Mouse (Mus musculus): Measurements from ENCODE around the gene Pgpep1. TPM values are rescaled to one million over a fixed set of nuclear protein-coding genes. Genes with fewer than 3 reads are reported as not detected.

Gene Pgpep1
- polyA plus RNA-seq, 1 experiment from 2014 or later: 67.7 TPM

- ATAC-seq (ENCODE audit: insufficient number of reproducible peaks, insufficient read depth, low FRiP score, low read depth): no peak
- peak overlapping the region; percentile 99 for H3K27ac ChIP-seq (ENCODE audit: low read length)
- H3K4me2 ChIP-seq (replicated peaks; ENCODE audit: low read depth, low read length): peak overlapping the region; percentile 61
- H3K9ac ChIP-seq (replicated peaks; ENCODE audit: low read depth, low read length): peak overlapping the region; percentile 99
- no peaks in the 10 kb centered on the region for H3K27me3 ChIP-seq (ENCODE audit: control insufficient read depth, insufficient read depth, low read length)
- H3K9me3 ChIP-seq (ENCODE audit: control insufficient read depth, low read depth, low read length): no peaks in the 10 kb centered on the region
- peaks cover 6% of the 10 kb centered on the region for H3K36me3 ChIP-seq (ENCODE audit: control insufficient read depth, insufficient read depth, low read length)
- under 1% methylated on average over 59 of the region's 59 CpGs for WGBS
- H3K4me1 ChIP-seq (ENCODE audit: control insufficient read depth, insufficient read depth, low read length): peaks cover 44% of the 10 kb centered on the region
- H3K4me3 ChIP-seq (ENCODE audit: low read depth, low read length): peak overlapping the region; percentile 97
Measured at GRCm38 (mm10) chr8:70699834-70700554, 39.8 kb upstream of the Pgpep1 start.

GRCm38 (mm10) chr8:70699116-70699833 lies 39.1 kb upstream of the Pgpep1 start:
- under 1% methylated on average over 86 of the region's 89 CpGs for WGBS
- peaks cover 6% of the 10 kb centered on the region for H3K36me3 ChIP-seq (ENCODE audit: control insufficient read depth, insufficient read depth, low read length)
- H3K4me3 ChIP-seq (ENCODE audit: low read depth, low read length): peak overlapping the region; percentile 97
- H3K4me2 ChIP-seq (replicated peaks; ENCODE audit: low read depth, low read length): peak overlapping the region; percentile 61
- H3K4me1 ChIP-seq (ENCODE audit: control insufficient read depth, insufficient read depth, low read length): peaks cover 44% of the 10 kb centered on the region
- no peaks in the 10 kb centered on the region for H3K27me3 ChIP-seq (ENCODE audit: control insufficient read depth, insufficient read depth, low read length)
- peak overlapping the region; percentile 99 for H3K27ac ChIP-seq (ENCODE audit: low read length)
- peak overlapping the region; percentile 99 for H3K9ac ChIP-seq (replicated peaks; ENCODE audit: low read depth, low read length)
- peak; percentile 5; the same call in 1 of the 2 replicates for ATAC-seq (ENCODE audit: insufficient number of reproducible peaks, insufficient read depth, low FRiP score, low read depth)
- H3K9me3 ChIP-seq (ENCODE audit: control insufficient read depth, low read depth, low read length): no peaks in the 10 kb centered on the region

- peak within 1 kb of the TSS; percentile 99 for H3K9ac ChIP-seq (replicated peaks; ENCODE audit: low read depth, low read length)
- peaks cover 44% of the 10 kb centered on the region for H3K4me1 ChIP-seq (ENCODE audit: control insufficient read depth, insufficient read depth, low read length)
- peak within 1 kb of the TSS; percentile 61 for H3K4me2 ChIP-seq (replicated peaks; ENCODE audit: low read depth, low read length)
- no peaks in the 10 kb centered on the region for H3K27me3 ChIP-seq (ENCODE audit: control insufficient read depth, insufficient read depth, low read length)
- peaks cover under 1% of the 10 kb centered on the region for H3K36me3 ChIP-seq (ENCODE audit: control insufficient read depth, insufficient read depth, low read length)
- H3K4me3 ChIP-seq (ENCODE audit: low read depth, low read length): peak within 1 kb of the TSS; percentile 97
- under 1% methylated on average over 69 of the region's 69 CpGs for WGBS
- peak; percentile 88 for ATAC-seq (ENCODE audit: insufficient number of reproducible peaks, insufficient read depth, low FRiP score, low read depth)
- no peaks in the 10 kb centered on the region for H3K9me3 ChIP-seq (ENCODE audit: control insufficient read depth, low read depth, low read length)
- peak within 1 kb of the TSS; percentile 99 for H3K27ac ChIP-seq (ENCODE audit: low read length)
Measured at GRCm38 (mm10) chr8:70698310-70699109, 38.3 kb upstream of the Pgpep1 start, which contains the start of gene Jund. TSS of gene Jund (plus strand) at chr8:70698949.

- Histone ChIP-seq H3K4me1 (ENCODE audit: control insufficient read depth, insufficient read depth, low read length) (peaks cover 46% of the 10 kb centered on the region), H3K4me2 (replicated peaks; ENCODE audit: low read depth, low read length) (peak overlapping the region; percentile 50), H3K9me3 (ENCODE audit: control insufficient read depth, low read depth, low read length) (no peaks in the 10 kb centered on the region), H3K9ac (replicated peaks; ENCODE audit: low read depth, low read length) (no peak overlapping the region; the same call in 1 of the 2 replicates), H3K36me3 (ENCODE audit: control insufficient read depth, insufficient read depth, low read length) (no peaks in the 10 kb centered on the region), H3K27me3 (ENCODE audit: control insufficient read depth, insufficient read depth, low read length) (no peaks in the 10 kb centered on the region), H3K27ac (ENCODE audit: low read length) (peak overlapping the region; percentile 93), H3K4me3 (ENCODE audit: low read depth, low read length) (peak overlapping the region; percentile 97)
- 57% methylated on average over 12 of the region's 12 CpGs for WGBS
- no peak for ATAC-seq (ENCODE audit: insufficient number of reproducible peaks, insufficient read depth, low FRiP score, low read depth)
Measured at GRCm38 (mm10) chr8:70697366-70698250, 37.4 kb upstream of the Pgpep1 start.

GRCm38 (mm10) chr8:70696946-70697345 lies 36.8 kb upstream of the Pgpep1 start:
- Histone ChIP-seq H3K4me3 (ENCODE audit: low read depth, low read length) (peak overlapping the region; percentile 7; the same call in 1 of the 2 replicates), H3K9me3 (ENCODE audit: control insufficient read depth, low read depth, low read length) (no peaks in the 10 kb centered on the region), H3K9ac (replicated peaks; ENCODE audit: low read depth, low read length) (no peak overlapping the region; the same call in 1 of the 2 replicates), H3K27ac (ENCODE audit: low read length) (peak overlapping the region; percentile 93), H3K4me2 (replicated peaks; ENCODE audit: low read depth, low read length) (peak overlapping the region; percentile 50), H3K36me3 (ENCODE audit: control insufficient read depth, insufficient read depth, low read length) (no peaks in the 10 kb centered on the region), H3K4me1 (ENCODE audit: control insufficient read depth, insufficient read depth, low read length) (peaks cover 43% of the 10 kb centered on the region), H3K27me3 (ENCODE audit: control insufficient read depth, insufficient read depth, low read length) (no peaks in the 10 kb centered on the region)
- no peak for ATAC-seq (ENCODE audit: insufficient number of reproducible peaks, insufficient read depth, low FRiP score, low read depth)
- 43% methylated on average over 4 of the region's 4 CpGs for WGBS

GRCm38 (mm10) chr8:70696019-70696885 lies 36.1 kb upstream of the Pgpep1 start:
- 3% methylated on average over 31 of the region's 31 CpGs for WGBS

More at GRCm38 (mm10) chr8:70696019-70696885, 36.1 kb upstream of the Pgpep1 start:
- ATAC-seq (ENCODE audit: insufficient number of reproducible peaks, insufficient read depth, low FRiP score, low read depth): peak; percentile 11; the same call in 1 of the 2 replicates
- Histone ChIP-seq H3K36me3 (ENCODE audit: control insufficient read depth, insufficient read depth, low read length) (no peaks in the 10 kb centered on the region), H3K27me3 (ENCODE audit: control insufficient read depth, insufficient read depth, low read length) (no peaks in the 10 kb centered on the region), H3K4me3 (ENCODE audit: low read depth, low read length) (peak overlapping the region; percentile 7; the same call in 1 of the 2 replicates), H3K9ac (replicated peaks; ENCODE audit: low read depth, low read length) (no peak overlapping the region; the same call in 1 of the 2 replicates), H3K4me2 (replicated peaks; ENCODE audit: low read depth, low read length) (peak overlapping the region; percentile 50), H3K27ac (ENCODE audit: low read length) (peak overlapping the region; percentile 93), H3K9me3 (ENCODE audit: control insufficient read depth, low read depth, low read length) (no peaks in the 10 kb centered on the region), H3K4me1 (ENCODE audit: control insufficient read depth, insufficient read depth, low read length) (peaks cover 45% of the 10 kb centered on the region)
